Mouse (Mus musculus): ENCODE measurements around the gene Ltk.
A peak's percentile ranks its signal among the peaks of the same experiment; 100 is the strongest.

Ltk gene

DNA sequence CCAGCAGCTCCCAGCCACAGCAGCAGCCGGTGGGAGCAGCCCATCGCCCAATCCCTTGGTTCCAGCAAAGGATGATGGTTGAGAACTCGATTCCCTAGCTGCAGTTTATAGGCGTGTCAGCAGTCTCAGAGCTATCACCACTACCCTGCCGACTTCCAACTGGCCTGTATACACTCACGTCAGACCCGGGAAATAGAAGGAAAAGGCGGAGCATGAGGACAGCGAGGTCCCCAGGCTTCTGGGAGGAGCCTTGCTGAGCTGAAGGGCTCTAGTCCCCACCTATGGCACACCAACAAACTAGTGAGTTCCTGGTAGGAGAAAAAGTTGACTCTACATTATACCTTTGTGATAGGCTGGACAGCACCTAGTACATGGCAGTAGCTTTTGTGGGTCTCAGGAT lies at the start of gene Ltk:
Gene Ltk (minus strand): TSS at position 181 of the 400 bp plus-strand sequence.
- DNase-seq (ENCODE audit: extremely low read depth, insufficient read length, low spot score), result no peak

DNA sequence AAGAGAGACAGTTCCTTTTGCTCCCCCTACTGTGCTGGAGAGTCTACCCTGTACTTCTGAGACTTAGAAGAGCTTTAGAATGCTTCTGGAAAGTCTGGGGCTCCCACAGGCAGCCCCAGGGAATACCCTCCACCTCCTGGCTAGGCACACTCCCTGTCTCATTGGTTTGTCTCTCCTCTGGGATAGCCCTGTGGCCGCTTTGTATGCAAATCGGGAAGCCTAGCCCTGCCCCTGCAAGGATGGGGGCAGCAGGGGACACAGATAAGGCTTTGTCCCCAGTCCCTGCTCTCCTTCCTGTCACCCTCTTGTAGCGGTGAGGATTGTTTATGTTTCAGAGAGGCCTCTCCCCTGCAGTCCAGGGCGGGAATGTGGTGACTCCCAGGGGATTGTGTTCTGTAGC lies 48.6 kb upstream of the Ltk start:
- DNase-seq (ENCODE audit: extremely low read depth, insufficient read length, low spot score), result no peak

DNA sequence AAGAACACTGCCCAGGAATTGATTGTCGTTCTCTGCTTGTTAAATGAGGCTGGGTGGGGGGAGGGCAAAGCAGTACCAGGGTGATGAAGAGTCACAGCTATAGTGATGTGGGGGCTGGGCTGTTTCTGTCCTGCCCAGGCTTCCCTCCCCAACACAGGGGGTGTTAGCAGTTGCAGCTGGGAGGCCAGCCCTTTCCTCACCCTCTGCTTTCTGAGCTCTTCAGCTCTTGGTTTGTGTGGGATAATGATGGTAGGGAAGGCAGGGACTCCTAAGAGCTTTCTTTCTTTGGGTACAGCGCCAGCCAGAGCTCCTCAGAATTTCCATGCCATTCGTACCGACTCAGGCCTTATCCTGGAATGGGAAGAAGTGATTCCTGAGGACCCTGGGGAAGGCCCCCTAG lies 48.2 kb upstream of the Ltk start:
- no peak for DNase-seq (ENCODE audit: extremely low read depth, insufficient read length, low spot score)

DNA sequence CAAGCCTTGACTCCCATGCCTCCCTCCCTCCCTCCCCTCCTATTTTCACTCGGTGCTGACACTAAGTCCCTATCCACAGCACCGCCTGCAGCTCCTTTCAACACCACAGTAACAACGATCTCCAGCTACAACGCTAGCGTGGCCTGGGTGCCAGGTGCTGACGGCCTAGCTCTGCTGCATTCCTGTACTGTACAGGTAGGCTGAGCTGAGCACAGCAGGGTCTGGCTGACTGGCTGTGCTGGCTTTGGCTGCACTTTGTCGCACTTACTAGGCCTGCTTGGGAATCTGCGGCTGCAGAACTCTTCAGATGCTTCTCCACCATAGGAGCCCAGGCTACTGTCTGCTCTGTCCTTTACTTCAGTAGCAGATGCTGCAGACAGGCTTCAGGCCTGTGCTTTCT lies 45.3 kb upstream of the Ltk start:
- DNase-seq (ENCODE audit: extremely low read depth, insufficient read length, low spot score), result no peak

DNA sequence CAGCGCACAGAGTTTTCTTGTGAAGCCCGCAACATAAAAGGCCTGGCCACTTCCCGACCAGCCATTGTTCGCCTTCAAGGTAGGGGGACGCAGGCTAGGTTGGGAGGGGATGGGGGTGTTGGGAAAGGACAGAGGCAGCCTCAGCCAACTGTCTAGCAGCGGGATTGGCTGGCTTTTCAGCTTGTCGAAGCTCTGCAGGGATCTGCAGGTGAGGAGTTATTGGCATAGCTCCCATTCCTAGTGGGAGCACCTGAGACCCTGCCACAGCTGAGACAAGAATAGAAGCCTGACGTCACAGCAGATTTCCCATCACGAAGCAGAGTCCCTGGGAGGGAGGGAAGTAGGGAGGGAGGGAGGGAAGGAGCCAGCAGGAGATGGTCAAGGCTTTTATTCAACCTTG lies 44.5 kb upstream of the Ltk start:
- no peak for DNase-seq (ENCODE audit: extremely low read depth, insufficient read length, low spot score)

DNA sequence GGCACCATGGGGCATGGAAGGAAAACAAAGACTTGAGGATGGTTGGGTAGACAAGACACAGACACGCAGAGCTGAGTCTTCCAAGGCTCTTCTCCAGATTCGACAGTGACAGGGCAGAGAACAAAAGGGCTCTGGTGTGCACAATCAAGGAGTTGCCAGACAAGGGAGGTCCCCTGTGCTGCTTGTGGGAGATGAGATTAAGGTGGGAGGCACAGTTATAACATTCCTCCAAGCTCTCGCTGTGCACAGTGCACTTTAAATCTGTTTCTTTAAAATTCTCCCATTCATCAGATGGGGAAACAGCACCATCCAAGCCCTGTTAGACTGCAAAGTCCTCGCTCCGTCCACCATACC lies 44.0 kb upstream of the Ltk start:
- DNase-seq (ENCODE audit: extremely low read depth, insufficient read length, low spot score), result no peak

DNA sequence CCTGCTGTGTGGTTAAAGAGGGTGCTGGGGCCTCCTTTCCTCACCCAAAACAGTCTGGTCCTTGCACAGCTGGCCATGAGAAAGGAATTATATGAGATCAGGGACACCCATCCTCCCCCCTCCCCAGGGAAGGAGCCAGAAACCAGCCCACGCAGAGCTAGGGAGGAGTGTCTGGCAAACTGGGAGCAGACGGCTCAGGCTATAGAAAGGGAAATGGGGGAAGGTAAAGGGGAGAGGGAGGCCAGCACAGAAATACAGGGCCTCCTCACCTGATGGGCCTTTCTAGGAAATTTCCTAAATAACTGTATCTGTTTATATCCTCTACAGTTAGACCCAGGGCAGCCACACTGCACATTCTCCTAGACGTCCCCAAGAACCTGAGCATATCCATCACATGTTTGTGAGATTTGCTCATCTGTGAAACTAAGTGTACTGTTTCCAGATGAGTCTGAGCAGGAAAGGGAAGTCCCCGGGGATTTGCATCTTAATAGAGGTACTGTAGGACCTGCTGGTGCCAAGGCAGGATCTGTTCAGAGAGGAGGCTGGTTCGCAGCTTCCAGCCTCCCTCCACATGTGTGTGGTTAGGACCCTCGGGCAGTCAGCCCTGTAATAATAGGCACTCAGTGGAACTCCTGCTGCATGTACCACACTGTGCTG lies 43.5 kb upstream of the Ltk start:
- no peak for DNase-seq (ENCODE audit: extremely low read depth, insufficient read length, low spot score)

DNA sequence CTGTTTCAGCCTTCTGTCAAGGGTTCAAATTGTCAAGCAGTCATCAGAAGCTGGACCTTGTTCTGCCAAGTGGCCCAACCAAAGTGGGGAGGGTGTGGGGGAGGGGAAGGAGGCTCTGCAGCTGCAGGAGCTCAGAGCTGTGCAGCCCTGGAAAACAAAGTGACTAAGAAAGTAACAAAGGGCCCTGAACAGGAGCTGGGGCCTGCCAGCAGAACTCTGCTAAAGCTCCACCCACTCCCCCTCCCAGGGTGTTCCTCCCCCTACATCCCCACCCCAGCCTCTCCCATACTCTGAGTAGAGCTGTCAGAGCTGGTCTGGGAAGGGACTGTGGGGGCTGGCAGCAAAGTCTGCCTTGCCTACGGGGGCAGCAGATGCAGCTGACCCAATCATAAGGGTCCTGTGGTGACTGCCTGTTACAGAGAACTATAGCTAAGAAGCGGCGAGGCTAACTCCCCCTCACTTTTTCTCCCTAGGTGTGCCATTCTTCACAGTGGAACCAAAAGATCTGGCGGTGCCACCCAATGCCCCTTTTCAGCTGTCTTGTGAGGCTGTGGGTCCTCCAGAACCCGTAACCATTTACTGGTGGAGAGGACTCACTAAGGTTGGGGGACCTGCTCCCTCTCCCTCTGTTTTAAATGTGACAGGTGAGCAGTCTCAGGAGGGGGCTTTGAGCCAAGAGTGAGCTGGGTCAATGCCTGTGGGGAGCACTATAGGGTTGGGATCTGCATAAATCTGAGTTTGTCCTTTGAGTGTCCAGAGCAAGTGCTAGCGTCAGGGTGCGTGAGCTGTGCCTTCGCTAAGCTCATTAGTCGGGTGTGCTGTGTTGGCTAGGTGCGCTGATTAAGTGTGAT lies 42.8 kb upstream of the Ltk start:
- no peak for DNase-seq (ENCODE audit: extremely low read depth, insufficient read length, low spot score)

DNA sequence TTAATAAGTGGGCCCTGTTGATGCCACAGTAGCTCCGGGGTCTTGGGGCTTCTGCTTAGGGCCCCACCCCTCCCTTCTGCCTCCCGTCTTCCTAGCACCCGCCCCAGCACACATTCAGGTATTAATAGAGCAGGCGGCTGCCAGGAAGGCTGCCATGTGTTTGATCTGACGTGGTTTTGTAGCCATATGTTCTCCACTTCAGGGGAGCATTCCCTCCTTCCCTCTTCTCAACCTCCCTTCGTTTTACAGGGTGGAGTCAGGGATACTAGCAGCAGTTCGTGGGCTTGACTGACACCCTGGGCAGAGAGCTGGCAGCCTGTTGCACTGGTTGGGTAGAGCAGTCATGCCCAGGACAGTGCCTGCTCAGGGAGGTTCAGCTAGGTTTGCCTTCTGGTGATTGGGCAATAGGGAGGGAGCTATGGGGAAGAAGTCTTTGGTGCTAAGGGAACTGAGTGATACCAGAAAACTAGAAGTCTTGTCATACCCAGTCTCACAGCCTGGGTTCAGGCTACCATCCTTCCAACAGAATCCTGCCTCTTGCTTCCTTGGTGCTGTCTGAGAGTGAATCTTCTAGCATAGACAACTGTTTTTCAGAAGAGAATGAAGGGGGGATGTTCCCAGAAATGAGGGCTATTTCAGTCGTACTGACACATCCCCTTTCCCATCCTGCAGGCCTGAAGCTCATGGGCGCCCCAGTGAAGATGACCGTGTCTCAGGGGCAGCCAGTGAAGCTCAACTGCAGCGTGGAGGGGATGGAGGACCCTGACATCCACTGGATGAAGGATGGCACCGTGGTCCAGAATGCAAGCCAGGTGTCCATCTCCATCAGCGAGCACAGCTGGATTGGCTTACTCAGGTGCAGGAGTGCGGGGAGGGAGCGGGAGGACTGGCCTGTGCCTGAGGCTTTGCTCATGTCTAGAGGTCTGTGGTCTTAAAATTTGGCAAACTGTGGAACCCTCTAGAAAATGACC lies 40.9 kb upstream of the Ltk start:
- no peak for DNase-seq (ENCODE audit: extremely low read depth, insufficient read length, low spot score)

DNA sequence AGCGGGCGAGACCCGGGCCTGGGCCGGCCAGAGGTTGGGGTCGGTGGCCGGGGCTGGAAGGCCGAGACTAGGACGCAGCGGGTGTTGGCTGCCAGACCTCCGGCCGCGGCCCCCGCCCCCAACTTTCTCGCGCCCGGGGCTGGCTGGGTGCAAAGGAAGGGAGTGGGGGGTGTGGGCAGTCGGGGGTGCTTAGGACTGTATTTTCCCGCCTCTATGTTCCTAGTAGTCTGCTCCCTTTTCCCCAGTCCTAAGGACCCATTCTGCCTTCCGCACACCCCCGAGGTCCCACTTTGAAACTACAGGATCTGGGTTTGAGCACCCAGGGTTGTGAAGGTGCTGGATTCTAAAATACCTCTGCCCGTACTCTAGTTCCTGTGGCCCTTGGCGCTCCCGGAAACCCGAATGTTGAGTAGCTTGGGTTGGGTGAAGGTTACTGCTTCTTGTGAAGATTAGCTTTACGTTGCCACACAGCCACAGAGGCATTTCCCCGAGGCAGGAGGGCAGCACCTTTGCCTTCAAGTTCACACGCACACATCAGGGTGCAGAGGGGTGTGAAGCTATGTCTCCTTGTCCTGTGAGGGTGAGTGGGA lies 39.8 kb upstream of the Ltk start:
- DNase-seq (ENCODE audit: extremely low read depth, insufficient read length, low spot score), result peak; percentile 60

DNA sequence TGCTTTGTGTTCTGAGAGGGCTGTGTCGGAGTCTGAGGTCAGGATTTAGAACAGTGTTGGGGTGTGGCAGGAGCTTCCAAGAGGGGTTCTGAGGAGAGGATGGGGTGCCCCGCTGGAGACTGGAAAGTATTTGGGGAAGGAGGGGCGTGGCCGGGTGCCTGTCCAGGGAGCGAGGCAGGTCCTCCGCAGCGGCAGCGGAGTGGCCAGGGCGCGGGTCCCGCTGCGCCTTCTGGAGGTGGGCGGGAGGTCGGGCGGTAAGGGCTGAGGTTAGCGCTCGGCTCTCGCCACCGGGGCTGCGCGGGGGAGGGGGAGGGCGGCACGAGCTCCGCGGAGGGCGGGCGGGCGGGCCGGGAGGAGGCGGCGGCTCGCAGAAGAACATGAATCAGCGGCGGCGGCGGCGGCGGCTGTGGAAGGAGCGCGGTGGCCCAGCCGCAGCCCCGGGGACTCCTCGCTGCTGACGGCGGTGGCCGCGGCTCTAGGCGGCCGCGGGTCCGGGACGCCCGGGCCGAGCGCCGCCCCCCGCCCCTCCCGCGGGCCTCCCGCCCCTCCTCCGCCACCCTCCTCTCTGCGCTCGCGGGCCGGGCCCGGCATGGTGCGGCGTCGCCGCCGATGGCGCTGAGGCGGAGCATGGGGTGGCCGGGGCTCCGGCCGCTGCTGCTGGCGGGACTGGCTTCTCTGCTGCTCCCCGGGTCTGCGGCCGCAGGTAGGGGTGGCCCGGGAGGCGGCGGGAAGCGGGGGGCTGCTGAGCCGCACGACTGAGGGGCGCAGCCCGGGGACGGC lies 39.1 kb upstream of the Ltk start:
- DNase-seq (ENCODE audit: extremely low read depth, insufficient read length, low spot score), result peak; percentile 74

DNA sequence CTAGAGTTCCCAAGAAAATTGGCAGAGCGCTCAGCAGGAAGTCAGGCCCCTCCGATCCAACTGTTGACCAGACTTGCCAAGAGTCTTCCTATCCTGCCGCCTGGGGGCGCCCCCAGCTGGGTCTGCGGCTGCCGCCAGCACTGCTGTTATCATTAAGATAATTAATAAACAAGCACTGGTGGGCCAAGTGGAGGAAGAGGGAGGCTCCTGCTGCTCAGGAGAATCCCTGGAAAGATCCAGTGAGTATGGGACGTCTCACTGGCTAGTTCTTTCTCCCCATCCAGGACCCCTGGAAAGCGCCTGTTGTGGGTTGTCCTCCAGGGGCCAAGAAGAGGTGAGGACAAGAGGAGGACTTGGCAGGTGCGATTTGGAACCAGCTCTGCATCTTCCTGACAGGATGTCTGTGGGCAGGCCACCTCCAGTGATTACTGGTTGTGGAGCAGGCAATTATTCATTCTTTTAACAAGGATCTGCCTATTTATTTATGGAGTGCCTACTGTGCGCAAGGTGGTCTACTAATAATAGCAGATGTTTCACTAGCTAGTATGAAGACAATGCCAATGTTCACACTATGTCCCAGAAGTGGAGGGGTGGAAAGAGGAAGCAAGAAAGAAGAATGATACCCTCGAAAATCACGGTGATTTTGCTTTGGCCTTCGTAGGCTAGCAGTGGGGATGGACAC lies 38.2 kb upstream of the Ltk start:
- peak; percentile 52 for DNase-seq (ENCODE audit: extremely low read depth, insufficient read length, low spot score)

DNA sequence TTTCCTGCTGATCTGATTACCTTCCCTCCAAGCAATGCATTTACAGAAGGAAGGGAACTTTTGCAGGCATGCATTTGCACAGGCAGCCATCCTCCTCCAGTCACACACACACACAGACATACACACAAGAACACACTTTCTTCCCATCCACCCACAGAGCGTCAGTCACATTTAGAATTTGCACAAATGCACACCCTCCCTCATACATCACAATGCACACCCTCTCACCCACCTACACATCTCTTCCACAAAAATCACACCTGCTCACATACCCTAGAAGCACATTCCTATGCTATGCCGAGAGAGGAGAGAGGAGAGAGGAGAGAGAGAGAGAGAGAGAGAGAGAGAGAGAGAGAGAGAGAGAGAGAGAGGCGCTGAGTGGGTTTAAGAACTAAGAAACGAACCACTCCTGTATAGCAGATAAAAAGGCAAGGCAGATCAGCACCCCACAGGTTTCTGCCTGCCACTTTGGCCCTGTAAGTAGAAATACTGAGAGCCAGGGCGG lies 37.1 kb upstream of the Ltk start, which contains the start of gene Tyro3:
Gene Tyro3 (plus strand): TSS at position 455 of the 505 bp plus-strand sequence.
- DNase-seq (ENCODE audit: extremely low read depth, insufficient read length, low spot score), result no peak

DNA sequence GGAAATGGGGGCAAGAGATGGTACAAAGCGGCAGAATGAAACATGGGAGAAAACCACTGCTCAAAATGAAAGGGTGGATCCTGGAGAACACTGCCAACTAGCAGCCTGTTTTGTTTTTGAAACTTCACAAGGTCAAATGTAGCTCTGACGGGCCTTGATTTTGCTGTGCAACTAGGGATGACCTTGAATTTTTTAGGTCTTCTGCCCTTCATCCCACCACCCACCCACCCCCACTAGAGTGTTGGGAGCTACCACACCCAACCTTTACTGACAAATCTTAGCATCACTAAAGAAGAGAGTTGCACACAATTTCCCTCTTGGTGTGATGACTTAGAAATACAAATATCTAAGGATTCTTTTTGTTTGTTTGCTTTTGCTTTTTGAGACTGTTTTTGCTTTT lies 29.8 kb upstream of the Ltk start:
- DNase-seq (ENCODE audit: extremely low read depth, insufficient read length, low spot score), result no peak

DNA sequence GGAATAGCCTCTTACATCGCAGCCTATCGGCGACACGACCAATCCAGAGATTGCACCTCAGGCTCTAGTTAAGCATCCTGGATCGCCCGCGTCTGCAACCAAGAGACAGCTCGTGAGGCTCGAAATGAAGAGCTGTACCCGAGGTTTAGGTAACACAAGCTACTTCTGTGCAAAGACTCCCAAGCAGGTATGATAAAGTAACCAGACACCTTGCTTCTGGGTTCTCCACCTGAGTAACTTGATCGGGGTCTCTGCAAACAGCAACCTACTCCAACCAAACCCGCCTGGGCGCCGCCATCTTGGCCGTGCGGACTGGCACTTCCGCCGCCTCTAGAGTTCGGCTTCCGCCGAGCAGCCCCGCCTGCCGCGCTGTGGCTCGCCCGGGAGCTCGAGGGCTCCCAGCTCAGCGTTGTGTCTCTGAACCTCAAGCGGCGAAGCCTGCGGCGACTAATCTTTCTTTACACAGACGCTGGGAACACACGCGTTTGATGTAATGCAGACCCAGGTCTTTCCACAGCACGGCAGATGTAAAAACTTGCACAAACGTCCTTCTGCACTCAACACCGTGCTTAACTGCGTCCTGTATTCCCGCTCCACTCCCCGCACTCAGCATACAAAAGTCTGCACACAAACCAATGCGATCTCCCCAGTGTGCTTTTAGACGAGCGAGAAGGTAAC lies 27.1 kb upstream of the Ltk start, which contains the start of gene Rpap1:
Gene Rpap1 (minus strand): TSS at position 332 of the 678 bp plus-strand sequence.
- DNase-seq (ENCODE audit: extremely low read depth, insufficient read length, low spot score), result peak; percentile 81

DNA sequence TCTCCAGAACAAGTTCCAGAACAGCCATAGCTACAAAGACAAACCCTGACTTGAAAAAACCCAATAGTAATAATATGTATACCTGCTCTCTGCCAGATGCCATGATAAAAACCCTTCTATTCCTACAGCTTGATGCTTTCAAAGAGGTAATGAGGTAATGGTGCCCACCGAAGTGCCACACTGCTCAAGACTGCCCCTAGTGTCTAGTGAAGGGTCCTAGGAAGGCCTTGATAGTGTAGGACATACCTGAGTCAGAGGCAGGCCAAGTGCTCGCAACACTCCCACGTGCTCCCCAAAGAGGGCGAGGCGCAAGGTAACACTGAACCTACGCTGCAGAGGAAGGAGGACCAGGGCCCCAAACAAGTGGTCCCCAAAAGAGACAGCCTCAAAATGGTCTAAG lies 7.0 kb upstream of the Ltk start:
- DNase-seq (ENCODE audit: extremely low read depth, insufficient read length, low spot score), result no peak

DNA sequence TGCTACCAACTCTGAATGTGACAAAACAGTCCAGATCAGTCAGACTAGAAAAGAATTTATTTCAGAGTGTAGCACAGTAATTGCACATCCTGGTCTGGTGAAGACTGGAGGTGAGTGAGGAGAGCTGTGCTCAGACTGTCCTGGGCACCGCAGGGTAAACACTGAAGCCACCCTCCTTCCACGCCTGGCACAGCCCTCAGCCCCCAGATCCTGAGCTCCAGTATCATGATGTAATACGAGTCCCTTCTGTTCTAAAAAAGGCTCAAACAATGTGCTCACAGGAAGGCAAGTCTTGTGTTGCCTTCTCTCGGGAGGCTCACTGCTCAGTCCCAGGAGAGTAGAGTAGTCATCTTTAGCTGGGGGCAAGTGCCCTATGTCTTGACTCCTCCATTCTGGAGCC lies 3.7 kb upstream of the Ltk start:
- no peak for DNase-seq (ENCODE audit: extremely low read depth, insufficient read length, low spot score)

DNA sequence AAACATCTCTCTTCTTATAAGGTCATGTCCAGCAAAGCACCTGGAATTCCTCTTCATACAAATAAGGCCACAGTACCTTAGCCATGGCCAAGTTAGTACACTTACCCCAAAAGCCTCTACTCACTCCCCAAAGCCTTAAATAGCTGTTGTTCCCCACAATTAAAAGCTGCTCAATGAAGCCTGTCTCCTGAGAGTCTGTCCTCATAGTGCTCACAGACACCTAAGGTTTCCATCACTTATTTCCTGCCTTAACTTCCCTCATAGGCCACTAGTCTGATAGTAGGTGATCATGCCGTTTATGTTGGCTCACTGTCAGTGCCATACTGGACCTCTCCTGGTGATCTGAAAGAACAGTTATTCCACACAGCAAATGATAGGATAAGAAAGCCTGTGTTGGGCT lies 2.0 kb upstream of the Ltk start:
- DNase-seq (ENCODE audit: extremely low read depth, insufficient read length, low spot score), result no peak
